Mouse (Mus musculus) lung, embryonic 14.5 days (tissue): ENCODE measurements at regions not wholly inside any gene's neighbourhood (a gene's known extent, or its start where the extent isn't known, plus 50 kb on each side); places are given as distances from the start of the nearest gene placed in this dataset.
A peak's percentile ranks its signal among the peaks of the same experiment; 100 is the strongest.

Experiments
- ATAC-seq: fragments of 200-750 bp; cut with Nextera tagmentation; 2 replicates; pipeline ENCODE4 v1.8.0; 2017; ENCODE audit warnings: mild to moderate bottlenecking, moderate TSS enrichment, moderate library complexity; ENCODE audit not compliant: insufficient read depth
- DNase-seq: peaks from one replicate; pipeline ENCODE4 v3.0.0-alpha.2; 2015
- H3K27ac ChIP-seq: fragments of 300-500 bp; sonication (generic); 2 replicates; pipeline ENCODE4 v1.5.1; 2014; ENCODE audit warnings: low read depth, mild to moderate bottlenecking, moderate library complexity
- H3K27me3 ChIP-seq: fragments of 300-500 bp; sonication (generic); 2 replicates; pipeline ENCODE4 v1.6.1; 2014; ENCODE audit warnings: low read length, control low read depth; ENCODE audit not compliant: insufficient read depth
- H3K36me3 ChIP-seq: fragments of 300-500 bp; sonication (generic); 2 replicates; pipeline ENCODE4 v1.6.1; 2014; ENCODE audit warnings: control low read depth; ENCODE audit not compliant: insufficient read depth
- H3K4me1 ChIP-seq: fragments of 300-500 bp; sonication (generic); 2 replicates; pipeline ENCODE4 v1.6.1; 2014; ENCODE audit warnings: antibody characterized with exemption, control low read depth; ENCODE audit not compliant: insufficient read depth
- H3K4me2 ChIP-seq: fragments of 300-500 bp; sonication (generic); 2 replicates; pipeline ENCODE4 v1.6.1; 2014; ENCODE audit warnings: mild to moderate bottlenecking
- H3K4me3 ChIP-seq: fragments of 300-500 bp; sonication (generic); 2 replicates; pipeline ENCODE4 v1.5.1; 2014; ENCODE audit warnings: low read depth, low read length
- H3K9ac ChIP-seq: fragments of 300-500 bp; sonication (generic); 2 replicates; pipeline ENCODE4 v1.6.1; 2014
- H3K9me3 ChIP-seq: fragments of 300-500 bp; sonication (generic); 2 replicates; pipeline ENCODE4 v1.6.1; 2016; ENCODE audit warnings: low read depth, low read length, control low read depth
- CTCF ChIP-seq: IDR thresholded peaks from 2 replicates; pipeline ENCODE4 v1.5.1; 2016; ENCODE audit warnings: antibody characterized with exemption, low read depth
- WGBS: fragments of 180-500 bp; shearing (Covaris S2); extraction: QIAGEN DNeasy Blood & Tissue Kit; methylation state at CpG from one replicate; pipeline ENCODE4 v1.1.7; 2014; 5-methylcytosine and 5-hydroxymethylcytosine counted together

DNA sequence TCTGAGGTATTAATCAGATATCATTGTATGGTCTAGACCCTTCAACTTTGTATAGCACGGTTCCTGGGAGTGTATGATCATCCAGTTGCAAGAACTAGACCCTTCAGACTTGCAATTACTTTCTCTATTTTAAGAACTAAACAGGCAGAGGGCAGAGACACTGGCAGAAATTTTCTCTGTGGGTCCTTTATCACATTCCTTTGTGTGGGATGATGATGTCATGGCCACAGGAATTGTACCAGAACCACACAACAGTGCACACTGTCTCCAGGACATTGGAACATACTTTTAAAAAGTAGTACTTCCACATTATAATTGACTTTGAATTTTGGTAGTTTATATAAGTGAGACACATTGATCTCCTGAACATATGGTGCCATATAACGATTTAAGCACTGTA, 674.2 kb downstream of the Rfpl4b start:
- Histone ChIP-seq H3K36me3 (no peaks in the 10 kb centered on the region), H3K27me3 (no peaks in the 10 kb centered on the region), H3K9me3 (no peaks in the 10 kb centered on the region), H3K4me1 (no peaks in the 10 kb centered on the region), H3K27ac (no peak overlapping the region), H3K4me3 (no peak overlapping the region), H3K4me2 (no peak overlapping the region), H3K9ac (no peak overlapping the region)
- ATAC-seq, result no peak
- no peak for DNase-seq
- TF ChIP-seq CTCF, result no peak
- 84% methylated on average over 2 of the region's 2 CpGs for WGBS

DNA sequence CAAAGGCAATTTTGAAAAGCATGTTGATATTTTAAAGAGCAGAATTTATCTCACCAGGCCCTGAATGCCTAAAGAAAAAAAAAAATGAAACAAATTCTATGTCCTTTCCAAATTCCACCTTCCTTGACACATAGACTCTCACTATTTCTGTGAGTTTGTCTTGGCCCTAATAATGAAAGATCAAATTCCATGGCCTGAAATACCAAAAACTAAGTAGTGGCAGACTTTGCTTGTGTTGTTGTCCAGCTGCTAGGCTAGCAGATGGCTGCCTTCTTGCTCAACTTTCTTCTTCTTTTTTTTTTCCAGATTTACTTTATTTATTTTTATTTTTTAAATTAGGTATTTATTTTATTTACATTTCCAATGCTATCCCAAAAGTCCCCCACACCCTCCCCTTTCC, 682.4 kb downstream of the Rfpl4b start:
- TF ChIP-seq CTCF, result no peak
- H3K36me3 ChIP-seq, result no peaks in the 10 kb centered on the region

DNA sequence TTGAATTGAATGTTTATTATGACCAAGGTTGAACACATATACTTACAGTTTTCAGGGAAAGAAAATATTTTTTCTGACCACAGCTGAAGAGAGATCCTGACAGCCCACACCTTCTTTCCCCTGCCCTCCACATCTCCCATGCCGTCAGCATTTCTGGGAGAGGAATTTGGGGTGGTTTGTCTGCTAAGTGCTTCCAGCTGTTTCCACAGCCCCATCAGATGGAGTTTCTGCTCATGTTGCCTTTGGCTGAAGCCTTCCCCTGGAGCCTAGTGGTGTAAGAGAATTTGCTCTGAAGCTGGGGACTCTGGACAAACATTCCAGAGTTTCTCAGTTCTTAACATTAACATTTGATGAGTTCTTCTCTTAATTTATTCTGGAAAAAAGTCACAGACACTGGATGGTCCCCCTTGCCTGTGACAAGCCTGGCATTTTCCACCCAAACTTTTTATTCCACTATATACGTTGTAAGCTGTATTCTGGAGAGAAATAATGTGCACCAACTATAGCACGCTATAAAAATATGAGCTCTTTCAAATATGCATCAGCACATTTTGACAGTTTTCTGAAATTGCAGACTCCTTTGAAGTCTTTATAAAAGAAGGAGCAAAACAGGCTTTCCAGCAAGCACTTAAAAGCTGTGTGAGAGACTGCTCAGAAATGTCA, 699.5 kb downstream of the Rfpl4b start:
- Histone ChIP-seq H3K9ac (no peak overlapping the region), H3K9me3 (no peaks in the 10 kb centered on the region), H3K4me3 (no peak overlapping the region), H3K4me1 (no peaks in the 10 kb centered on the region), H3K4me2 (no peak overlapping the region), H3K27me3 (no peaks in the 10 kb centered on the region), H3K36me3 (no peaks in the 10 kb centered on the region), H3K27ac (peak overlapping the region; percentile 30; the same call in 1 of the 2 replicates)
- no peak for TF ChIP-seq CTCF
- ATAC-seq (peak; percentile 66; the same call in 1 of the 2 replicates), DNase-seq (peak; percentile 67)
- WGBS, result 30% methylated on average over 3 of the region's 3 CpGs

More for the DNA sequence above, 682.4 kb downstream of the Rfpl4b start:
- DNase-seq, result no peak
- H3K4me2 ChIP-seq, result no peak overlapping the region
- no peak overlapping the region for H3K4me3 ChIP-seq
- no peaks in the 10 kb centered on the region for H3K9me3 ChIP-seq
- no peak overlapping the region for H3K9ac ChIP-seq
- no peak overlapping the region for H3K27ac ChIP-seq
- H3K27me3 ChIP-seq, result no peaks in the 10 kb centered on the region
- no peaks in the 10 kb centered on the region for H3K4me1 ChIP-seq
- no peak for ATAC-seq

DNA sequence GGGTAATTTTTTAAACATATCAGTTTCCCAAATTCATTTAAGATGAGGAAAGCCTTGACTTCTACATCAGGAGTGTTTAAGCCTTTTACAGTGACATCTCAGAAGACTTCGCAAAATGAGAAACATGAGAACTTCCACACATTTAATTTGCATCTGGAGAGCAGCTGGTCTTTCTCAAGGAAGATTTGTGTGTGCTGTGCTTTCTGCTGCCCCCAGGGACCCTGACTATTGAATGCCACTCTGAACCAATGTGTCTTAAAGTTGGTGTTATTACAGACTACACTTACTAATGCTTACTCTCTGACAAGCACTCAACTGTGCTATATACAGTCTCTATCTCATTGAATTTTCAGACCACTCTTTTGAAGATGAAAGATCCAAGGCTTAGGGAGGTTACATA, 703.0 kb downstream of the Rfpl4b start:
- Histone ChIP-seq H3K27me3 (no peaks in the 10 kb centered on the region), H3K27ac (no peak overlapping the region), H3K36me3 (no peaks in the 10 kb centered on the region), H3K4me3 (no peak overlapping the region), H3K9ac (no peak overlapping the region), H3K9me3 (no peaks in the 10 kb centered on the region), H3K4me2 (no peak overlapping the region), H3K4me1 (no peaks in the 10 kb centered on the region)
- DNase-seq (no peak), ATAC-seq (no peak)
- 57% methylated on average over 1 of the region's 1 CpGs for WGBS
- TF ChIP-seq CTCF, result no peak

DNA sequence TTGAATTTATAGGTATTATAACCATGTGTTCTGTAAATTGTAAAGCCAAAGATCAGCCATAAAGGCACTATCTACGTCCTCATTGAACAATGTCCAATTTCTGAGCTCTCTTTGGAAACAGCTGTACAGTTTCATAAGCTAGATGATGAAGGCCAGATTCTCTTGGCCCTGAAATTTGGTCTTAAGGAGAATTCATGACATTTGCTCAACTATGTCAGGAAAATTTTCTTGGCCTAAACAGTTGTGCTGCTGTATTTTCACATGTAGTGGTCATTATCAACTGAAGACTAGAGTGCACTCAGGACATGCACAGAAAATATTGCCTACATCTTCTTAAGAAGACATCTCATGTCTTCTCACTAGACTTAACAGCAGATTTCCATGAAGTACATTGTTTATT, 705.1 kb downstream of the Rfpl4b start:
- no peak for ATAC-seq
- DNase-seq, result peak; percentile 10
- WGBS, result 53% methylated on average over 1 of the region's 1 CpGs
- TF ChIP-seq CTCF, result no peak
- Histone ChIP-seq H3K4me2 (no peak overlapping the region), H3K27ac (no peak overlapping the region), H3K4me1 (no peaks in the 10 kb centered on the region), H3K9me3 (no peaks in the 10 kb centered on the region), H3K36me3 (no peaks in the 10 kb centered on the region), H3K4me3 (no peak overlapping the region), H3K27me3 (no peaks in the 10 kb centered on the region), H3K9ac (no peak overlapping the region)

DNA sequence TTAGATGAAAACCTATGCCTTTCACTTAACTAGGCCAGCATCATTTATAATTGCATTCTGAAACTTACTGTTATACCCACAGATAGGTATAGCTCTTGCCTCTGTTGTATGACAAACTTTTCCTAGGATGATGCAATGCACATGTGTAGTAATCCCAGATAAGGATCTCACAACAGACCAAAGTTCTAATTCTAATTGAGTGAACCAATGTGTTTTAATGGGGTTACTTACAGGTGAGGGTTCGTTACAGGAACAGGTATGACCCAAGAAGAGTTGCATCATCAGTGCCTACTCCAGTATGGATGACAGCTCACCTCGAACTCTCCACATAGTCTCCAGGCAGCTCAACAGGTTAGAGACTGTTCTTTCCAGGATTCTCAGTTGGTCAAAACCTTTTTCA, 707.4 kb downstream of the Rfpl4b start:
- 74% methylated on average over 2 of the region's 2 CpGs for WGBS
- ATAC-seq, result no peak
- Histone ChIP-seq H3K27ac (no peak overlapping the region), H3K9me3 (no peaks in the 10 kb centered on the region), H3K36me3 (no peaks in the 10 kb centered on the region), H3K4me2 (no peak overlapping the region), H3K27me3 (no peaks in the 10 kb centered on the region), H3K4me1 (no peaks in the 10 kb centered on the region), H3K9ac (no peak overlapping the region), H3K4me3 (no peak overlapping the region)
- DNase-seq, result no peak
- TF ChIP-seq CTCF, result no peak

DNA sequence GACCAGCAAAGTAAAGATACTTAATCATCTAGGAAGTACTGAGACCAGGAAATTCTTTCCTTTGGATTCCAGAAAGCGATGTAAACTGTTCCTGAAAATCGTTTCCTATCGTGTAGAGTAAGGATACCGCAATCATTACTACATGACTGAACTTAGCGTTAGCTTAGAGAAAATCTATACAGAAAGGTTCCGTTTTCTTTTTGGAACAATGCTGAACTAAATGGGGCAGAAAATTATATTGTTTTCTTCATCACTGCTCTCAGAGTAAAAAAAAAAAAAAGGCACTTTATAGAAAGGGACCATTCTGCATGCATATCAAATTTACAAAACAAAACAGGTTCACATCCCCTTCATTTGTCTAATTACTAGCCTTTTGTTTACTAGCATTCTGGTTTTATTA, 713.0 kb downstream of the Rfpl4b start:
- DNase-seq, result no peak
- H3K4me2 ChIP-seq, result no peak overlapping the region
- no peak for ATAC-seq
- no peak for TF ChIP-seq CTCF
- H3K9ac ChIP-seq, result no peak overlapping the region
- H3K4me3 ChIP-seq, result no peak overlapping the region
- peaks cover 4% of the 10 kb centered on the region; the same call in 1 of the 2 replicates for H3K4me1 ChIP-seq
- no peak overlapping the region for H3K27ac ChIP-seq
- no peaks in the 10 kb centered on the region for H3K27me3 ChIP-seq
- 78% methylated on average over 6 of the region's 6 CpGs for WGBS
- H3K36me3 ChIP-seq, result no peaks in the 10 kb centered on the region
- H3K9me3 ChIP-seq, result no peaks in the 10 kb centered on the region
